ENCODE assay signal across 9 mouse cellular contexts in the genomic region with DNA sequence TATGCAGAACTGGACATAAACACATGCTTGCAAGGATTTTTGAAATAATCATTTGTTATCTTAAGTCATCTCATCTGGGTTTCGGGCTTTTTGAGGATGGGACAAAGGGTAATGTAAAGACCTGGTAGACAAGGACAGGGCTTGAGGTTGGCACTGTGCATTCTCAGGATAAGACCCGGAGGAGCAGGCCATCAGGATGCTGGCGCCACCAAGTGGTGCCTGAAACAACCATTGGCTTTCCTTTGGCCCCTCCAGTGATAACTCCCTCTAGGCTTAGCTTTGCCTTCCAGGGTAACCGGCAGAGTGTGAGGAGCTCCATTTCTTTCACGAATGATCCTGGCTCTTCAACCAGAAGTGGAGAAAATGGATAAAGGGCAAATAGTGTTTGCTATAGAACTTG. TPM values are rescaled to one million over a fixed set of nuclear protein-coding genes. Genes with fewer than 3 reads are reported as not detected.
DNase-seq lines count a peak whose midpoint lies in the region; ATAC-seq and TF ChIP-seq lines count a peak whose summit lies in the region.
"Had no signal": no experiment of that assay in that cellular context is flagged by ENCODE, and none has a peak within 500 bp of the region (broad histone marks: within the 10 kb centered on the region; RNA-seq: fewer than 3 reads in every experiment).

No protein-coding gene starts in this region.

- H3K27me3 ChIP-seq in heart, adult 2 months (ENCODE audit: control insufficient read depth, insufficient read depth, low read length): no peaks in the 10 kb centered on the region
- H3K27me3 ChIP-seq in testis, adult 2 months (ENCODE audit: control insufficient read depth, insufficient read depth, low read length): no peaks in the 10 kb centered on the region
- no peaks in the 10 kb centered on the region for H3K27me3 ChIP-seq in heart, embryonic 11.5 days (ENCODE audit: control insufficient read depth, insufficient read depth, low read length)
- H3K27me3 ChIP-seq: stomach, embryonic 15.5 days had no signal

- WGBS in heart, adult 2 months: 55% methylated on average over 5 of the region's 5 CpGs
- WGBS in heart, embryonic 11.5 days (ENCODE audit: insufficient replicate concordance): 45% methylated on average over 5 of the region's 5 CpGs

- ATAC-seq in heart, embryonic 11.5 days (replicated peaks; ENCODE audit: insufficient number of reproducible peaks, low FRiP score, low TSS enrichment): no peak

- no peak for TF ChIP-seq EP300 in heart, adult 2 months (IDR thresholded peaks at IDR 0.05; ENCODE audit: insufficient read depth, low read depth, low read length)

- no peak overlapping the region for H3K4me3 ChIP-seq in heart, adult 2 months
- no peak overlapping the region for H3K4me3 ChIP-seq in testis, adult 2 months (ENCODE audit: control insufficient read depth, low read depth, low read length)
- no peak overlapping the region for H3K4me3 ChIP-seq in heart, embryonic 11.5 days (ENCODE audit: low read depth, low read length)
- H3K4me3 ChIP-seq: stomach, embryonic 15.5 days had no signal

- H3K36me3 ChIP-seq in heart, adult 2 months (ENCODE audit: control insufficient read depth, insufficient read depth, low read length): no peaks in the 10 kb centered on the region
- no peaks in the 10 kb centered on the region for H3K36me3 ChIP-seq in testis, adult 2 months (ENCODE audit: control insufficient read depth, insufficient read depth, low read length)
- no peaks in the 10 kb centered on the region for H3K36me3 ChIP-seq in heart, embryonic 11.5 days (ENCODE audit: control insufficient read depth, insufficient read depth, low read length)
- H3K36me3 ChIP-seq: stomach, embryonic 15.5 days had no signal

- no peak overlapping the region for H3K4me2 ChIP-seq in heart, embryonic 11.5 days
- H3K4me2 ChIP-seq: stomach, embryonic 15.5 days had no signal

- H3K4me1 ChIP-seq in heart, adult 2 months (ENCODE audit: control insufficient read depth, insufficient read depth, low read length): no peaks in the 10 kb centered on the region
- no peaks in the 10 kb centered on the region for H3K4me1 ChIP-seq in testis, adult 2 months (ENCODE audit: control insufficient read depth, insufficient read depth, low read length)
- H3K4me1 ChIP-seq in heart, embryonic 11.5 days (ENCODE audit: control insufficient read depth, insufficient read depth, low read length): no peaks in the 10 kb centered on the region
- H3K4me1 ChIP-seq: stomach, embryonic 15.5 days had no signal

- intact Hi-C loops in heart, adult 2 months (cut with DNase I): no loop called here

- no peak for TF ChIP-seq POLR2A in heart, adult 2 months (IDR thresholded peaks at IDR 0.05; ENCODE audit: insufficient read depth, low read depth, low read length)
- TF ChIP-seq POLR2A in testis, adult 2 months (IDR thresholded peaks at IDR 0.05; ENCODE audit: control insufficient read depth, low read depth, low read length): no peak

- no peak overlapping the region for H3K27ac ChIP-seq in heart, adult 2 months
- no peak overlapping the region for H3K27ac ChIP-seq in testis, adult 2 months (ENCODE audit: control insufficient read depth, insufficient read depth, low read depth, low read length)
- H3K27ac ChIP-seq in heart, embryonic 11.5 days (ENCODE audit: low read depth, low read length): no peak overlapping the region
- H3K27ac ChIP-seq: stomach, embryonic 15.5 days had no signal

- no peak for DNase-seq in heart, adult 2 months
- no peak for DNase-seq in heart, adult 9 months (ENCODE audit: low spot score in 2 of 2)
- no peak for DNase-seq in testis, postnatal 14 days (ENCODE audit: low spot score)
- DNase-seq in embryo, embryonic 9.5 days (ENCODE audit: extremely low spot score): peak; percentile 30
- peak; percentile 62 for DNase-seq in lung, postnatal 14 days
- no peak for DNase-seq in thymus, postnatal 10 days (ENCODE audit: low spot score in 2 of 2)

- no peak overlapping the region for H3K9ac ChIP-seq in heart, adult 2 months (ENCODE audit: low read depth, low read length)
- no peak overlapping the region for H3K9ac ChIP-seq in heart, embryonic 11.5 days (ENCODE audit: low read depth, low read length)
- H3K9ac ChIP-seq: stomach, embryonic 15.5 days had no signal

- H3K79me2 ChIP-seq in heart, adult 2 months (replicated peaks; ENCODE audit: control insufficient read depth, insufficient read depth, low read length): no peaks in the 10 kb centered on the region

- peak; percentile 43 for TF ChIP-seq CTCF in heart, adult 2 months (IDR thresholded peaks at IDR 0.05)
- peak; percentile 32; the same call in 1 of the 2 replicates for TF ChIP-seq CTCF in testis, adult 2 months (IDR thresholded peaks at IDR 0.05; ENCODE audit: control insufficient read depth, insufficient read depth, insufficient replicate concordance, low read depth, low read length)

- no peaks in the 10 kb centered on the region for H3K9me3 ChIP-seq in heart, embryonic 11.5 days (replicated peaks; ENCODE audit: control insufficient read depth, low read length)
- H3K9me3 ChIP-seq: stomach, embryonic 15.5 days had no signal

RNA-seq across cellular contexts. Expression of a gene that starts 38.0 kb away (rescaled TPM):
- total RNA-seq in heart, adult 2 months (2021): 1 to 10 TPM; 2.8 to 3.1 TPM
- polyA plus RNA-seq in heart, adult 2 months (2012; rRNA removed): 0.91 and 1.3 TPM in 2 replicates
- polyA plus RNA-seq in testis, adult 2 months (2012; rRNA removed): 0.66 and 2.2 TPM in 2 replicates
- polyA plus RNA-seq in heart, embryonic 11.5 days (2014; fragmentation: Nextera tagmentation; extraction: Ambion mirVana): 2.7 and 4.3 TPM in 2 replicates

Comparison
In these comparisons a context has a peak if more than half of its experiments do, and no peak if none do; other contexts are left out.
1. DNase-seq: peak in embryo, embryonic 9.5 days (single experiment) and lung, postnatal 14 days (single experiment); none in heart, adult 2 months (0 of 2), heart, adult 9 months (0 of 2), testis, postnatal 14 days (single experiment) and thymus, postnatal 10 days (0 of 2).